Mouse (Mus musculus) intestine, postnatal 0 days (tissue): Measurements from ENCODE around the gene Caskin1. TPM values are rescaled to one million over a fixed set of nuclear protein-coding genes. Genes with fewer than 3 reads are reported as not detected.

Experiments
- ATAC-seq: fragments of 200-750 bp; cut with Nextera tagmentation; 2 replicates; pipeline ENCODE4 v1.8.0; 2017; ENCODE audit warnings: mild to moderate bottlenecking, moderate TSS enrichment, moderate library complexity
- H3K27ac ChIP-seq: fragments of 300-500 bp; sonication (generic); 2 replicates; pipeline ENCODE4 v1.5.1; 2014; ENCODE audit warnings: mild to moderate bottlenecking, low read depth, low read length, moderate library complexity
- H3K27me3 ChIP-seq: fragments of 300-500 bp; sonication (generic); replicated peaks from 2 replicates; pipeline ENCODE4 v1.6.1; 2014; ENCODE audit warnings: low read length, mixed read lengths; ENCODE audit not compliant: control insufficient read depth, insufficient read depth
- H3K36me3 ChIP-seq: fragments of 300-500 bp; sonication (generic); 2 replicates; pipeline ENCODE4 v1.6.1; 2014; ENCODE audit warnings: mild to moderate bottlenecking, moderate library complexity; ENCODE audit not compliant: control insufficient read depth, insufficient read depth
- H3K4me1 ChIP-seq: fragments of 300-500 bp; sonication (generic); replicated peaks from 2 replicates; pipeline ENCODE4 v1.6.1; 2014; ENCODE audit warnings: antibody characterized with exemption, low read length, mixed read lengths; ENCODE audit not compliant: control insufficient read depth, insufficient read depth
- H3K4me2 ChIP-seq: fragments of 300-500 bp; sonication (generic); replicated peaks from 2 replicates; pipeline ENCODE4 v1.6.1; 2014; ENCODE audit warnings: low read depth, mild to moderate bottlenecking, moderate library complexity
- H3K4me3 ChIP-seq: fragments of 300-500 bp; sonication (generic); 2 replicates; pipeline ENCODE4 v1.5.1; 2014; ENCODE audit warnings: low read depth, low read length
- H3K9ac ChIP-seq: fragments of 300-500 bp; sonication (generic); 2 replicates; pipeline ENCODE4 v1.6.1; 2014; ENCODE audit warnings: mild to moderate bottlenecking, low read depth, low read length
- H3K9me3 ChIP-seq: fragments of 300-500 bp; sonication (generic); 2 replicates; pipeline ENCODE4 v1.6.1; 2016; ENCODE audit warnings: mixed run types; ENCODE audit not compliant: control insufficient read depth
- CTCF ChIP-seq: sonication (generic); IDR thresholded peaks from 2 replicates; pipeline ENCODE4 v1.5.1; 2016; ENCODE audit warnings: low read depth, mild to moderate bottlenecking, control low read depth, antibody characterized with exemption, moderate library complexity
- WGBS: fragments of 180-500 bp; shearing (Covaris S2); extraction: QIAGEN DNeasy Blood & Tissue Kit; methylation state at CpG from one replicate; pipeline ENCODE4 v1.1.7; 2014; 5-methylcytosine and 5-hydroxymethylcytosine counted together
- polyA plus RNA-seq: library from polyadenylated mRNA; unstranded; fragments of >200 nt; fragmentation: Nextera tagmentation; extraction: Ambion mirVana; gene quantifications from 2 replicates; pipeline ENCODE4 v1.2.1, GENCODE M21; 2015

Caskin1 gene
- polyA plus RNA-seq, 1 experiment from 2014 or later, result 0.78 TPM

GRCm38 (mm10) chr17:24544613-24545012 lies 56.2 kb downstream of the Caskin1 start:
- H3K36me3 ChIP-seq, result no peaks in the 10 kb centered on the region
- no peak overlapping the region for H3K9ac ChIP-seq
- 0 out of 2 replicates have a peak overlapping the region, but pooled peaks have one; percentile 6 for H3K4me2 ChIP-seq
- no peak for ATAC-seq
- no peaks in the 10 kb centered on the region for H3K9me3 ChIP-seq
- H3K4me1 ChIP-seq, result peaks cover 4% of the 10 kb centered on the region; the same call in 1 of the 2 replicates
- no peak overlapping the region for H3K27ac ChIP-seq
- no peaks in the 10 kb centered on the region for H3K27me3 ChIP-seq
- H3K4me3 ChIP-seq, result no peak overlapping the region
- 19% methylated on average over 12 of the region's 12 CpGs for WGBS
- TF ChIP-seq CTCF, result peak; percentile 33

- no peak for ATAC-seq
- 82% methylated on average over 2 of the region's 2 CpGs for WGBS
- H3K9me3 ChIP-seq, result no peaks in the 10 kb centered on the region
Measured at GRCm38 (mm10) chr17:24545247-24545646, 56.8 kb downstream of the Caskin1 start.

GRCm38 (mm10) chr17:24546234-24546633 lies 57.8 kb downstream of the Caskin1 start:
- no peak overlapping the region for H3K9ac ChIP-seq
- peak overlapping the region; percentile 9; the same call in 1 of the 2 replicates for H3K27ac ChIP-seq
- no peak overlapping the region for H3K4me2 ChIP-seq
- no peak overlapping the region for H3K4me3 ChIP-seq
- no peaks in the 10 kb centered on the region for H3K36me3 ChIP-seq
- whole genome bisulfite sequencing, result 34% methylated on average over 3 of the region's 3 CpGs
- no peaks in the 10 kb centered on the region for H3K27me3 ChIP-seq
- H3K4me1 ChIP-seq, result peaks cover 4% of the 10 kb centered on the region; the same call in 1 of the 2 replicates
- no peak for ATAC-seq
- TF ChIP-seq CTCF, result no peak
- H3K9me3 ChIP-seq, result no peaks in the 10 kb centered on the region

More at GRCm38 (mm10) chr17:24545247-24545646, 56.8 kb downstream of the Caskin1 start:
- peaks cover 4% of the 10 kb centered on the region; the same call in 1 of the 2 replicates for H3K4me1 ChIP-seq
- no peaks in the 10 kb centered on the region for H3K36me3 ChIP-seq
- no peaks in the 10 kb centered on the region for H3K27me3 ChIP-seq
- H3K27ac ChIP-seq, result no peak overlapping the region
- TF ChIP-seq CTCF, result no peak
- H3K4me3 ChIP-seq, result no peak overlapping the region
- H3K4me2 ChIP-seq, result no peak overlapping the region
- no peak overlapping the region for H3K9ac ChIP-seq

GRCm38 (mm10) chr17:24548435-24548834 lies 60.0 kb downstream of the Caskin1 start:
- Histone ChIP-seq H3K4me2 (peak overlapping the region; percentile 92), H3K4me3 (peak overlapping the region; percentile 71), H3K9me3 (no peaks in the 10 kb centered on the region), H3K36me3 (no peaks in the 10 kb centered on the region), H3K27ac (peak overlapping the region; percentile 76; the same call in 1 of the 2 replicates), H3K27me3 (no peaks in the 10 kb centered on the region), H3K9ac (no peak overlapping the region), H3K4me1 (peaks cover 4% of the 10 kb centered on the region; the same call in 1 of the 2 replicates)
- 19% methylated on average over 9 of the region's 9 CpGs for WGBS
- no peak for ATAC-seq
- TF ChIP-seq CTCF, result no peak

GRCm38 (mm10) chr17:24548921-24549617 lies 60.7 kb downstream of the Caskin1 start:
- Histone ChIP-seq H3K9ac (peak overlapping the region; percentile 40; the same call in 1 of the 2 replicates), H3K4me3 (peak overlapping the region; percentile 71), H3K4me2 (peak overlapping the region; percentile 92), H3K4me1 (peaks cover 4% of the 10 kb centered on the region; the same call in 1 of the 2 replicates), H3K27ac (peak overlapping the region; percentile 76), H3K36me3 (no peaks in the 10 kb centered on the region), H3K27me3 (no peaks in the 10 kb centered on the region), H3K9me3 (no peaks in the 10 kb centered on the region)
- 2% methylated on average over 23 of the region's 23 CpGs for WGBS
- TF ChIP-seq CTCF, result no peak
- peak; percentile 11 for ATAC-seq

GRCm38 (mm10) chr17:24549618-24550415 lies 61.4 kb downstream of the Caskin1 start, which contains the start of gene Pkd1:
TSS of gene Pkd1 (plus strand) at chr17:24549834.
- no peaks in the 10 kb centered on the region for H3K36me3 ChIP-seq
- H3K9me3 ChIP-seq, result no peaks in the 10 kb centered on the region
- peak; percentile 13 for TF ChIP-seq CTCF
- peak within 1 kb of the TSS; percentile 92 for H3K4me2 ChIP-seq
- no peaks in the 10 kb centered on the region for H3K27me3 ChIP-seq
- H3K4me3 ChIP-seq, result peak within 1 kb of the TSS; percentile 71
- WGBS, result under 1% methylated on average over 65 of the region's 72 CpGs
- peaks cover 4% of the 10 kb centered on the region; the same call in 1 of the 2 replicates for H3K4me1 ChIP-seq
- H3K27ac ChIP-seq, result peak within 1 kb of the TSS; percentile 94
- peak within 1 kb of the TSS; percentile 82 for H3K9ac ChIP-seq
- peak; percentile 96 for ATAC-seq
